Mouse (Mus musculus): ENCODE results near the gene Ace. TPM values are rescaled to one million over a fixed set of nuclear protein-coding genes. Genes with fewer than 3 reads are reported as not detected.
A peak's percentile ranks its signal among the peaks of the same experiment; 100 is the strongest.

Gene Ace
- polyA plus RNA-seq, 1 experiment: 1.3 TPM

DNA sequence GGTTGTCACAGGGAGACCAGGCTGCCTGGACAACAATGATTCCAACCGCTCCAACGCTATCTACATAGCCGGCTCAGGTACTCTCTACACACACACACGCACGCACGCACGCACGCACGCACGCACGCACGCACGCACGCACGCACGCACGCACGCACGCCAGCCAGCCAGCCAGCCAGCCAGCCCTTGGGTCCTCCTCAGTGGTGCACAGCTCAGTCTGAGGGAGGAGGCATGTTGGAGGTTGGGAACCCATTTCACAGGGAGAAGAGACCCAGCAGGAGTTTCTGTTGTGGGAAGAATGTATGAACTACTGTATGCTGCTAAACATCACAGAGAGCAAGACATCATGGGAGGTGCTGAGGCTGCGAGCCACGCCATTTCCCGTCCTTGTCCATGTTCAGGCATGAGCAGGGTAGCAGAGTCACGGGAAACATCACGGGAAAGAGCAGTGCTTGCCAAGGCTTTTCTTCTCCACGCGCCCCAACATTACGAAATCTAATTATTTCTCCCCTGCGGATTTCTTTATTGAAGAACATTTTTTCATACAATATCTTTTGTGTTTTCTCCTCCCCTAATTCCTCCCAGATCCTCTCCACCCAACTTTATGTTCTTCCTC is 11.8 kb upstream of the Ace start:
- Histone ChIP-seq H3K4me1 (ENCODE audit: control insufficient read depth, insufficient read depth, low read length) (peaks cover 13% of the 10 kb centered on the region), H3K4me3 (ENCODE audit: insufficient read depth, low read length) (no peak overlapping the region), H3K27ac (ENCODE audit: insufficient read depth, low read length) (no peak overlapping the region)
- TF ChIP-seq CTCF (IDR thresholded peaks at IDR 0.05; ENCODE audit: borderline replicate concordance, insufficient read depth, low read length) (no peak), POLR2A (IDR thresholded peaks at IDR 0.05; ENCODE audit: low read depth, low read length) (no peak)

GRCm38 (mm10) chr11:105957501-105957900 is 10.2 kb upstream of the Ace start:
- TF ChIP-seq POLR2A (IDR thresholded peaks at IDR 0.05; ENCODE audit: low read depth, low read length): no peak
- TF ChIP-seq CTCF (IDR thresholded peaks at IDR 0.05; ENCODE audit: borderline replicate concordance, insufficient read depth, low read length): no peak
- Histone ChIP-seq H3K4me1 (ENCODE audit: control insufficient read depth, insufficient read depth, low read length) (peaks cover 10% of the 10 kb centered on the region), H3K27ac (ENCODE audit: insufficient read depth, low read length) (no peak overlapping the region)

DNA sequence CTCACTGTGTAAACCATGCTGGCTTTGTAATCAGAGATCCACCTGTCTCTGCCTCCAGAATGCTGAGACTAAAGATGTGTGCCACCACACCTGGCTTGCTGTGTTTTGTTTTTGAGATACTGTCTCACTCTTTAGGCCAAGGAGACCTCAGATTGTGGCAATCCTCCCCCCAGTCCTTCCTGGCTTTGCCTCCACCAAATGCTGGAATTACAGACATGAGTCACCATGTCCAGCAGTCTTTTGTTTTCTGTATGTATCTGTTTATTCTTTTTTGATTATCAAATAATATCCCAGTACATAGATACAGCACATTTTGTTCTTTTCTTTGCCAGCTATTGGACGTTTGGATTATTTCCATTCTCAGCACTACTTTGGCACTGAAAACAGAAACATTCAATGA is 9.2 kb upstream of the Ace start:
- no peak overlapping the region for H3K4me3 ChIP-seq (ENCODE audit: insufficient read depth, low read length)
- H3K27ac ChIP-seq (ENCODE audit: insufficient read depth, low read length): no peak overlapping the region
- no peak for TF ChIP-seq POLR2A (IDR thresholded peaks at IDR 0.05; ENCODE audit: low read depth, low read length)
- no peak for TF ChIP-seq CTCF (IDR thresholded peaks at IDR 0.05; ENCODE audit: borderline replicate concordance, insufficient read depth, low read length)
- peaks cover 5% of the 10 kb centered on the region; the same call in 1 of the 2 replicates for H3K4me1 ChIP-seq (ENCODE audit: control insufficient read depth, insufficient read depth, low read length)

More at GRCm38 (mm10) chr11:105957501-105957900, 10.2 kb upstream of the Ace start:
- H3K4me3 ChIP-seq (ENCODE audit: insufficient read depth, low read length): no peak overlapping the region

- H3K4me3 ChIP-seq (ENCODE audit: insufficient read depth, low read length): no peak overlapping the region
- H3K27ac ChIP-seq (ENCODE audit: insufficient read depth, low read length): no peak overlapping the region
- peaks cover 5% of the 10 kb centered on the region; the same call in 1 of the 2 replicates for H3K4me1 ChIP-seq (ENCODE audit: control insufficient read depth, insufficient read depth, low read length)
- TF ChIP-seq CTCF (IDR thresholded peaks at IDR 0.05; ENCODE audit: borderline replicate concordance, insufficient read depth, low read length) (no peak), POLR2A (IDR thresholded peaks at IDR 0.05; ENCODE audit: low read depth, low read length) (no peak)
Observed at GRCm38 (mm10) chr11:105959355-105959754, 8.4 kb upstream of the Ace start.

- Histone ChIP-seq H3K4me3 (ENCODE audit: insufficient read depth, low read length) (no peak overlapping the region), H3K4me1 (ENCODE audit: control insufficient read depth, insufficient read depth, low read length) (no peaks in the 10 kb centered on the region), H3K27ac (ENCODE audit: insufficient read depth, low read length) (no peak overlapping the region)
- TF ChIP-seq POLR2A (IDR thresholded peaks at IDR 0.05; ENCODE audit: low read depth, low read length): no peak
- no peak for TF ChIP-seq CTCF (IDR thresholded peaks at IDR 0.05; ENCODE audit: borderline replicate concordance, insufficient read depth, low read length)
Observed at GRCm38 (mm10) chr11:105964691-105965090, 3.1 kb upstream of the Ace start.

DNA sequence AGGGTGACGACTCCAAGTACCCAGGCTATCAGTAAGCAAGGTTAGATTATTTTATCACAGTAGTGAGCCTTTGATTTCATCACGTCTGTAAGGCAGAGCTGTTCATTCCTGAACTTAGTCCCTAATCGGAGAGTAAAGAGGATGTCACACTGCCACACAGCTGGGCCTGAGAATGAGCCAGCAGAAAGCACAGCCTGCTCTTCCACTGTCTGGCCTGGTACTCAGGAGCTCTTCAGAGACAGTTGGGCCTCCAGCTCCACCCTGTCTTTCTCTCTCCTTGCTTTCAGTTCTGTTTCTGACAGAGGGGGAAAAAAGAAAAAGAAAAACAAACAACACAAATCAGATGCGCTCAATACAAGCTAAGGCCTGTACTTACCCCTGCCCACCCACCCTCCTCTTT is 1.5 kb upstream of the Ace start:
- no peak for TF ChIP-seq CTCF (IDR thresholded peaks at IDR 0.05; ENCODE audit: borderline replicate concordance, insufficient read depth, low read length)
- TF ChIP-seq POLR2A (IDR thresholded peaks at IDR 0.05; ENCODE audit: low read depth, low read length): no peak
- Histone ChIP-seq H3K27ac (ENCODE audit: insufficient read depth, low read length) (no peak overlapping the region), H3K4me3 (ENCODE audit: insufficient read depth, low read length) (no peak overlapping the region)

GRCm38 (mm10) chr11:105968948-105969347 is 1.2 kb downstream of the Ace start:
- no peaks in the 10 kb centered on the region for H3K4me1 ChIP-seq (ENCODE audit: control insufficient read depth, insufficient read depth, low read length)
- no peak overlapping the region for H3K27ac ChIP-seq (ENCODE audit: insufficient read depth, low read length)
- TF ChIP-seq CTCF (IDR thresholded peaks at IDR 0.05; ENCODE audit: borderline replicate concordance, insufficient read depth, low read length) (no peak), POLR2A (IDR thresholded peaks at IDR 0.05; ENCODE audit: low read depth, low read length) (no peak)
- no peak overlapping the region for H3K4me3 ChIP-seq (ENCODE audit: insufficient read depth, low read length)

More for the DNA sequence above, 1.5 kb upstream of the Ace start:
- no peaks in the 10 kb centered on the region for H3K4me1 ChIP-seq (ENCODE audit: control insufficient read depth, insufficient read depth, low read length)

DNA sequence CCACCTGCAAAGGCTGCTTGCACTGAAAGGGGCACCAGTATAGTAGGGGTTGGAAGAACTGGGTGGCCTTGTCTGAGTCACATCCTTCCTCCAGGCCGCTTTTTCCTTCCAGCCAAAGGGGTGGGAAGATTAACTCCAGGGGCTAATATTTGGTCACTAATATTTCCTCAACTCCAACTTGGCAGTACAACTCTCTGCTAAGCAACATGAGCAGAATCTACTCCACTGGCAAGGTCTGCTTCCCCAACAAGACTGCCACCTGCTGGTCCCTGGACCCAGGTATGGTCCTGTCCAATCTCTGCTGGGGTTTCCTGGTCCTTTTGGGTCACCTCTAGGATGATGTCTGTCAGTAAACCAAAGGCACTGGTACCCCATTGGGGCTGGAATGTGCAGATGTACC is 1.8 kb downstream of the Ace start:
- H3K4me1 ChIP-seq (ENCODE audit: control insufficient read depth, insufficient read depth, low read length): no peaks in the 10 kb centered on the region
- no peak overlapping the region for H3K4me3 ChIP-seq (ENCODE audit: insufficient read depth, low read length)
- H3K27ac ChIP-seq (ENCODE audit: insufficient read depth, low read length): no peak overlapping the region
- TF ChIP-seq CTCF (IDR thresholded peaks at IDR 0.05; ENCODE audit: borderline replicate concordance, insufficient read depth, low read length) (peak; percentile 54; the same call in 1 of the 2 replicates), POLR2A (IDR thresholded peaks at IDR 0.05; ENCODE audit: low read depth, low read length) (no peak)

DNA sequence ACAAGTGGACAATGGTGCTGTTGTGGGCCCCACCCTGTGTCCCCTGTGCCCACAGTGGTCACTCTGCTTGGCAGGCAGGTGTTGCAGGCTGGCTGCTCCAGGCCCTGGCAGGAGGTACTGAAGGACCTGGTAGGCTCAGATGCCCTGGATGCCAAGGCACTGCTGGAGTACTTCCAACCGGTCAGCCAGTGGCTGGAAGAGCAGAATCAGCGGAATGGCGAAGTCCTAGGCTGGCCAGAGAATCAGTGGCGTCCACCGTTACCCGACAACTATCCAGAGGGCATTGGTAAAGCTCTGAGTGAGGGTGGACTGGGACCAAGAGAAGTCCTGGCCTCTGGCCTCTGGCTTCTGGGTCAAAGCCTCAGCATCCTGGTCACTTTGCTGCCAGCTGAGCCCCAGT is 6.8 kb downstream of the Ace start:
- no peaks in the 10 kb centered on the region for H3K4me1 ChIP-seq (ENCODE audit: control insufficient read depth, insufficient read depth, low read length)
- H3K4me3 ChIP-seq (ENCODE audit: insufficient read depth, low read length): no peak overlapping the region
- TF ChIP-seq POLR2A (IDR thresholded peaks at IDR 0.05; ENCODE audit: low read depth, low read length) (no peak), CTCF (IDR thresholded peaks at IDR 0.05; ENCODE audit: borderline replicate concordance, insufficient read depth, low read length) (no peak)
- no peak overlapping the region for H3K27ac ChIP-seq (ENCODE audit: insufficient read depth, low read length)

- H3K27ac ChIP-seq (ENCODE audit: insufficient read depth, low read length): no peak overlapping the region
- no peak for TF ChIP-seq POLR2A (IDR thresholded peaks at IDR 0.05; ENCODE audit: low read depth, low read length)
- no peak for TF ChIP-seq CTCF (IDR thresholded peaks at IDR 0.05; ENCODE audit: borderline replicate concordance, insufficient read depth, low read length)
- H3K4me3 ChIP-seq (ENCODE audit: insufficient read depth, low read length): no peak overlapping the region
- no peaks in the 10 kb centered on the region for H3K4me1 ChIP-seq (ENCODE audit: control insufficient read depth, insufficient read depth, low read length)
Observed at GRCm38 (mm10) chr11:105975050-105975449, 7.3 kb downstream of the Ace start.

All from embryonic fibroblast, embryonic 13.5 days (primary cell).